Mouse (Mus musculus) heart, embryonic 14.5 days (tissue): ENCODE measurements at regions not wholly inside any gene's neighbourhood (a gene's known extent, or its start where the extent isn't known, plus 50 kb on each side); places are given as distances from the start of the nearest gene placed in this dataset.

Experiments
- ATAC-seq: fragments of 200-750 bp; cut with Nextera tagmentation; 2 replicates; pipeline ENCODE4 v1.8.0; 2017; ENCODE audit warnings: low read depth, moderate TSS enrichment; ENCODE audit not compliant: insufficient number of reproducible peaks, insufficient read depth, low FRiP score
- H3K27ac ChIP-seq, 2 experiments: fragments of 200-500 bp in 1 of 2; fragments of 300-500 bp in 1 of 2; sonication (generic) in 1 of 2; replicated peaks in 1 of 2; 2 replicates each; pipeline ENCODE4 v1.5.1; 2012 to 2014; ENCODE audit warnings: low read depth in 2 of 2, low read length in 2 of 2, control low read depth in 1 of 2, mild to moderate bottlenecking in 1 of 2, mixed read lengths in 1 of 2; ENCODE audit not compliant: control insufficient read depth in 1 of 2, insufficient read depth in 1 of 2
- H3K27me3 ChIP-seq: fragments of 300-500 bp; sonication (generic); 2 replicates; pipeline ENCODE4 v1.6.1; 2014; ENCODE audit warnings: mild to moderate bottlenecking, low read length, control low read depth; ENCODE audit not compliant: control insufficient read depth, insufficient read depth
- H3K36me3 ChIP-seq: fragments of 300-500 bp; sonication (generic); 2 replicates; pipeline ENCODE4 v1.6.1; 2014; ENCODE audit warnings: mild to moderate bottlenecking, control low read depth, low read length, mixed read lengths; ENCODE audit not compliant: control insufficient read depth, insufficient read depth
- H3K4me1 ChIP-seq, 2 experiments: fragments of 200-500 bp in 1 of 2; fragments of 300-500 bp in 1 of 2; sonication (generic) in 1 of 2; 2 replicates each; pipeline ENCODE4 v1.6.1; 2012 to 2014; ENCODE audit warnings: low read length in 2 of 2, control low read depth in 1 of 2, mixed read lengths in 1 of 2; ENCODE audit not compliant: control insufficient read depth in 2 of 2, insufficient read depth in 2 of 2
- H3K4me2 ChIP-seq: fragments of 300-500 bp; sonication (generic); 2 replicates; pipeline ENCODE4 v1.6.1; 2014; ENCODE audit warnings: mild to moderate bottlenecking, low read length
- H3K4me3 ChIP-seq, 2 experiments: fragments of 200-500 bp in 1 of 2; fragments of 300-500 bp in 1 of 2; sonication (generic) in 1 of 2; 2 replicates each; pipeline ENCODE4 v1.5.1; 2012 to 2014; ENCODE audit warnings: low read length in 2 of 2, mild to moderate bottlenecking in 2 of 2, control low read depth in 1 of 2, low read depth in 1 of 2, moderate library complexity in 1 of 2; ENCODE audit not compliant: control insufficient read depth in 1 of 2, insufficient read depth in 1 of 2
- H3K9ac ChIP-seq: fragments of 300-500 bp; sonication (generic); 2 replicates; pipeline ENCODE4 v1.6.1; 2014; ENCODE audit warnings: mild to moderate bottlenecking, low read length
- H3K9me3 ChIP-seq: fragments of 300-500 bp; sonication (generic); 2 replicates; pipeline ENCODE4 v1.6.1; 2016; ENCODE audit warnings: low read length, control low read depth; ENCODE audit not compliant: control insufficient read depth
- WGBS: fragments of 180-500 bp; shearing (Covaris S2); extraction: QIAGEN DNeasy Blood & Tissue Kit; methylation state at CpG from one replicate; pipeline ENCODE4 v1.1.7; 2014; 5-methylcytosine and 5-hydroxymethylcytosine counted together

DNA sequence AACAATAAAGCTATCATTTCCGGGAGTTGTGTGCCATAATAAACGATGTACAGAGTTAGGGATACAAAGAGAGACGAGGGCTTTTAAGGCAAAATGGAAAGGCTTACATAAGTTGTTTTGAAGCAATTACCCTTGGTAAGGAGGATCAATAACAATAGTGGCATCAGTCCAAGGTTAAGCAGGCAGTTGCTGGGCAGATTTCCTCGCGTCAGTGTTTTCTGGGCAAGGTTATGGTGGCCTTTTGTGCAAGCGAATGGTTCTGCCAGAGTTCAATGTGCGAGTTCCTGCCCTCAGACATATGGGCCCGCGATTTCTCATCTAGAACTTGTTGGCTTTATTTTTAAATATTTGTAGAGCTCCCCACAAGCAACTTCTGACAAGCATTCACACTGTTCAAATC is 597.7 kb downstream of the Gm19410 start:
- H3K36me3 ChIP-seq, result no peaks in the 10 kb centered on the region
- no peaks in the 10 kb centered on the region; a peak in 2 of 4 replicates for H3K4me1 ChIP-seq
- no peaks in the 10 kb centered on the region for H3K27me3 ChIP-seq
- ATAC-seq, result no peak
- H3K27ac ChIP-seq, result no peak overlapping the region
- no peak overlapping the region for H3K4me2 ChIP-seq
- no peaks in the 10 kb centered on the region for H3K9me3 ChIP-seq
- H3K9ac ChIP-seq, result no peak overlapping the region
- no peak overlapping the region for H3K4me3 ChIP-seq
- WGBS, result 77% methylated on average over 9 of the region's 9 CpGs

DNA sequence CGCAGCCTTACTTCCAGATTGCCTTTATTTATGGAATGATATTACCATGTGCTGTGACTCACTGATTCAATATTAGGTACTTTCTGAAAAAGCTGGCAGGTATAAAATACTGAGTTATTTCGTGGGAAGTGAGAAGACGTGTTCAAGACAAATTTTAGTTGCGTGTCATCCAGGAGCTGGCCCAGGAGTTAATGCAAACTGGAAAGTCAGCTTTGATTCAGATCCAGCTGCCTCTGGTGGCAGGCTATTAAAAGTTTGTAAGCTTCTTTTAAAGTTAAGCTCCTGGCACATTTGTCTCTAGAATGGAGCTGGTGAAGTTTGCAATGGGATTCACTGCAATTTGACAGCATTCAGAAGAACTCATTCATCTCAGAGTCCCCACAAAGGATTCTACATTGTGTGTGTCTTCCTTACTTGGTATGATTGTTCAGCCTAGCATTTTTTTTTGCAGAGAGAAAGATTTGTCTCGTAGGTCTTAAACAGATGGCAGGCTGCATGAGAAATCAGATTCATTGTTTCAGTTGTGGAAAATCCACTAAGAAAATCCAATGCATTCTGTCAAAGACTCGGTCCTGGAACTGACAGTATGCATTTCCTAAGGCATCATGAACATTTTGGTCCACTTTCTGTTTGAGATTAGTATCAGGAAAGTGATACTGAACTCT is 599.1 kb downstream of the Gm19410 start:
- H3K27me3 ChIP-seq, result no peaks in the 10 kb centered on the region
- no peaks in the 10 kb centered on the region for H3K9me3 ChIP-seq
- ATAC-seq, result no peak
- no peak overlapping the region for H3K27ac ChIP-seq
- no peaks in the 10 kb centered on the region; a peak in 2 of 4 replicates for H3K4me1 ChIP-seq
- no peaks in the 10 kb centered on the region for H3K36me3 ChIP-seq
- no peak overlapping the region for H3K9ac ChIP-seq
- 75% methylated on average over 6 of the region's 6 CpGs for WGBS
- no peak overlapping the region for H3K4me2 ChIP-seq
- no peak overlapping the region for H3K4me3 ChIP-seq

DNA sequence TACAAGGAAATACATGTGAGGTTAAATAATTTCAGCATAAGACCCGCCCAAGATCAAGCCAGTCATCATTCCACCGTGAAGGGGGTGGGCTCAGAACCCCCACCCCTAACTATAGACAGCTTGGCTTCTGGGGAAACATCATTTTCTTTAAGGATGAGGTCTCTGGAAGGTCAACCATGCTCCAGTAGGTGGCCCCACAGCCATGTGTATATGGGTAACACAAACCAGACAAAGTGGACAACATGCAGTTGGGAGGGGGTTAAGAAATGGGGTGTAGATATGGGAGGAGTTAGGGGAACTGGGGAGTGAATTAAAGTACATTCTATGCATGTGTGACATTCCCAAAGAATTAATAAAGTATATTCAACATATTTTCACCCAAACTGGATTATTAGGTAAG is 600.4 kb downstream of the Gm19410 start:
- H3K36me3 ChIP-seq, result no peaks in the 10 kb centered on the region
- H3K4me3 ChIP-seq, result no peak overlapping the region
- H3K27ac ChIP-seq, result no peak overlapping the region
- no peaks in the 10 kb centered on the region for H3K9me3 ChIP-seq
- no peaks in the 10 kb centered on the region; a peak in 2 of 4 replicates for H3K4me1 ChIP-seq
- no peak for ATAC-seq
- no peak overlapping the region for H3K9ac ChIP-seq
- H3K27me3 ChIP-seq, result no peaks in the 10 kb centered on the region
- WGBS, result 41% methylated on average over 2 of the region's 2 CpGs
- no peak overlapping the region for H3K4me2 ChIP-seq

DNA sequence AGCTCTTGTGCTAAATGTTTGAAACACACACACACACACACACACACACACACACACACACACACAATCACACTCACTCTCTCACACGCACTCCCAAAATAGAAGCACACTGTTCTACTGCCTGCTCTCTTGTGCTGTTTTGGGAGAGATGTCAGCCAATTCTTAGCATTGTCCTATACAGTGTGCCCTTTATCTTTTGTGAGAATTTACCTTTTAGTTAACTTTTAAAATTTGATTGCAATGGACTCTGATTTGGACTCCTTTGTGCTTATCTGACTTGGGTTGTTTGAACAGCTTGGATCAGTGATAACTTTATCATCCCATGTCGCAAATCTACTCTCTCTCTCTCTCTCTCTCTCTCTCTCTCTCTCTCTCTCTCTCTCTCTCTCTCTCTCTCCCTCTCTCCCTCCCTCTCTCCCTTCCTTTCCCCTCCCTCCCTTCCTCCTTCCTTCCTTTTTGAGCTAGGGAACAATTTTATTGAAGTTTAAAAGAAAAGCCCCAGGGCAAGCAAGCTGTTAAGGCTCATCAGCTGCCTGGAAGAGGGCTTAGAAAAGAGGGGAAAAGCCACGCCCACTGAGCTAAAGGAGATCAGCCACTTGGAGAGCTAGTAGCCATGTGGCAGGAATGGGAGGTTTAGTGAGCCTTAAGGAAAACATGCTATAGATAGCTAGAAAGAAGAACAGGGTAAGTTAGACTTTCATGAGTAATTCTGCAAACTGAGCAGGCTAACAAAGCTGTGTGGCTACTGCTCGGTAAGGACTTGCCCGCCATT is 611.2 kb downstream of the Gm19410 start:
- peak overlapping the region in 1 of 2 experiments; percentile 28; a peak in 1 of 4 replicates for H3K27ac ChIP-seq
- no peaks in the 10 kb centered on the region for H3K9me3 ChIP-seq
- no peak overlapping the region for H3K9ac ChIP-seq
- H3K27me3 ChIP-seq, result no peaks in the 10 kb centered on the region
- peaks cover 6 to 9% of the 10 kb centered on the region in 2 experiments; a peak in 2 of 4 replicates for H3K4me1 ChIP-seq
- H3K4me2 ChIP-seq, result no peak overlapping the region; the same call in 1 of the 2 replicates
- no peaks in the 10 kb centered on the region for H3K36me3 ChIP-seq
- ATAC-seq, result 0 out of 2 replicates have a peak, but pooled peaks have one; percentile 39
- H3K4me3 ChIP-seq, result no peak overlapping the region
- 31% methylated on average over 5 of the region's 5 CpGs for WGBS

DNA sequence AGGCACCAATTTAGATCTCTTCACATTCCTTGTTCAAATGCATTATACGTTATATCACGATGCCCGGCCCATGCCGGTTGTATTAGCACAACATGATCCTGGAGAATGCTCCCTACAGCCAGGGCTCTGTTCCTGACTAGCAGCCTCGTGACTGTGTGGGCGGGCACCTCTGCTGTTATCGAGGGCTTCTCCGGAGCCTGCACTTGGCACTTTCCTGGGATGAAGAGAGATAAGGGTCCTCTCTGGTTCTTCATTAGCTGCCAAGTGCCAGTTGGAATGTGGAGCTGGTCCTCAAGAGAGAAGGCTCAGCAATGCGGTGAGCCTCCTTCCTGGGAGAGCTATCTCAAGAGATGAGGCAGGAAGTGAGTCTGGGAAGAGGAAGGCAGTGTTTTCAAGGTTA is 598.9 kb upstream of the AI429214 start:
- peak overlapping the region; percentile 29 for H3K4me2 ChIP-seq
- no peak overlapping the region for H3K4me3 ChIP-seq
- H3K27me3 ChIP-seq, result no peaks in the 10 kb centered on the region
- H3K27ac ChIP-seq, result peak overlapping the region; percentile 9 to 21; a peak in 2 of 4 replicates
- ATAC-seq, result peak; percentile 72; the same call in 1 of the 2 replicates
- no peak overlapping the region for H3K9ac ChIP-seq
- 21% methylated on average over 9 of the region's 9 CpGs for WGBS
- no peaks in the 10 kb centered on the region for H3K36me3 ChIP-seq
- H3K4me1 ChIP-seq, result peaks cover 9 to 13% of the 10 kb centered on the region in 2 experiments
- no peaks in the 10 kb centered on the region for H3K9me3 ChIP-seq

DNA sequence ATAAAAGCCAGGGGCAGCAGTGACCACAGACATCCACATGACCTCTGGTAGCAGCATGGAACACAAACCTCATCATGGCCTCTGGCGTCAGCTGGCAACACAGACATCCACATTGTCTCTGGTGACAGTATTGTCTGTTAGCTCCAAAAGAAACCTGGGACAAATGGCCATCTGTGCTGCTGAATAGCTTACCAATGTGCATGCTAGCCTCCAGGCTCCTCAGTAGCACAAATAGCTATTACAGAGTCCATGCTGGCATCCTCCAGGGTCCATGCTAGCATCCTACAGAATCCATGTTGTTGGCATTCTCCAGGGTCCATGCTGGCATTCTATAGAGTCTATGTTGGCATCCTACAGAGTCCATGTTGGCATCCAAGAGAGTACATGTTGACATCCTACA is 596.9 kb upstream of the AI429214 start:
- Histone ChIP-seq H3K4me1 (peaks cover 9 to 13% of the 10 kb centered on the region in 2 experiments), H3K9me3 (no peaks in the 10 kb centered on the region), H3K36me3 (no peaks in the 10 kb centered on the region), H3K4me3 (no peak overlapping the region), H3K4me2 (no peak overlapping the region), H3K27me3 (no peaks in the 10 kb centered on the region), H3K9ac (no peak overlapping the region), H3K27ac (no peak overlapping the region)
- WGBS, result 93% methylated on average over 1 of the region's 1 CpGs
- ATAC-seq, result no peak

DNA sequence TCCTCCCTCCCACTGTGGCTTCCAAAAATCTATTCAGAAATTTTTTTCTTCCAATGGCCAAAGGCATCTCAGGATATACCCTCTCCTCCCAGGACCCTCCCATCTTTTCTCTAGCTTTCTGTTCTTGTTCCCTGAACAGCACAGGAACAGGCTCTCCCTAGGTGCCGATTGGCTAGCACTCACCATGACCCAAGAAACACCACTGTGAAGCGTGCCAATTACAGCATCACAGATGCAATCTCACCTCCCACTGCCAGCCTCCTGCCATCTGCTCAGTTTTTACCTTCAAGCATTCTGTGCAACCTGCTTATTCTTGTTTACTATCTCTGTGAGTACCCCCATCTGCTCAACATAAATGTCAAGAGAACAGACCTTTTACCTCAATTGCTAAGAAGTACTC is 586.7 kb upstream of the AI429214 start:
- Histone ChIP-seq H3K27ac (no peak overlapping the region), H3K4me1 (no peaks in the 10 kb centered on the region), H3K36me3 (no peaks in the 10 kb centered on the region), H3K9ac (no peak overlapping the region), H3K9me3 (no peaks in the 10 kb centered on the region), H3K4me2 (no peak overlapping the region), H3K27me3 (no peaks in the 10 kb centered on the region), H3K4me3 (no peak overlapping the region)
- 62% methylated on average over 2 of the region's 2 CpGs for WGBS
- ATAC-seq, result no peak
